Mouse (Mus musculus): ENCODE results near the gene Ndufaf2.

GRCm38 (mm10) chr13:107963471-107963870 is 195.0 kb downstream of the Ndufaf2 start:
- no peak for TF ChIP-seq CTCF (IDR thresholded peaks at IDR 0.05; ENCODE audit: low read depth, low read length)
- no peak for TF ChIP-seq GATA1 (IDR thresholded peaks at IDR 0.05; ENCODE audit: borderline replicate concordance, low read length)
- TF ChIP-seq POLR2AphosphoS5 (IDR thresholded peaks at IDR 0.05; ENCODE audit: insufficient replicate concordance, low read depth, low read length), result no peak
